Mouse (Mus musculus) monocyte, adult 5-6 weeks (primary cell): ENCODE data around the gene Coro2a. TPM values are rescaled to one million over a fixed set of nuclear protein-coding genes. Genes with fewer than 3 reads are reported as not detected.
A peak's percentile ranks its signal among the peaks of the same experiment; 100 is the strongest.

Experiments
- ATAC-seq: fragments of 153-309, 156-312 bp; replicated peaks from 2 replicates; pipeline ENCODE4 v1.8.0; 2017; ENCODE audit warnings: mild to moderate bottlenecking; ENCODE audit not compliant: low TSS enrichment, insufficient number of reproducible peaks, severe bottlenecking, poor library complexity, low FRiP score
- total RNA-seq: library from RNA; stranded (forward); fragments of 200-1000, 200-491, 200-594 nt; gene quantifications from 3 replicates; pipeline ENCODE4 v1.2.3, GENCODE M21; 2017

Gene Coro2a
- total RNA-seq, 1 experiment from 2014 or later = 29.6 TPM

DNA sequence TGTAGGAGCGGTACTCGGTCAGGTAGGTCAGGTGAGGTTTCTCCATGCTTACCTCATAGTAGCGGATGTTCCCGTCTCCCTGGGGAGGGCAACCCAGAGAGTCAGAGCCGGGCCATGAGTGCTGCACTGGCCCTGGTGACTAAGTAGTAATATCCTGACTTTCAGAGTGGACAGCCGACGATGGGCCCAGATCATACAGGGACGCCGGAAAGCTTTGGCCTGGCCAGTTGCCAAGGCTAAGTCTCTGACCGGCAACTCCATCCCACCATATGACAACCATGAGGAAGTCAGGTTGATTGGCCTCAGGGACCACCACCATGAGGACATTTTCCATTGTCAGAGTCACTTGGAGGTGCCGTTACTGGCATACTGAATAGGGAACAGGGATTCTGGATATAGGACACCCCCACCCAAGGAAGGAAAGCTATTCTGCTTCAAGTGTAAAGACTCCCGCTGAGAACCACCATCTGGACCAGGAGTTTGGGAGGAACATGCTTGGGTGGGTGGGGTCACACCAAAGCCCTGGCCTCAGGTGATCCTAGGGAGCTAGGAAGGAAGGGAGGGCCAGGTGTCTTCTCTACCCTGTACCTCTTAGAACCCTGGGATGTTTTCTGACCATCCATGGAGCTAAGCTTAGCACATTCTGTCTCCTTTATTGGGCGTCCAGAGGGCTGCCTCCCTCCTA is 58.5 kb downstream of the Coro2a start:
- no peak for ATAC-seq

DNA sequence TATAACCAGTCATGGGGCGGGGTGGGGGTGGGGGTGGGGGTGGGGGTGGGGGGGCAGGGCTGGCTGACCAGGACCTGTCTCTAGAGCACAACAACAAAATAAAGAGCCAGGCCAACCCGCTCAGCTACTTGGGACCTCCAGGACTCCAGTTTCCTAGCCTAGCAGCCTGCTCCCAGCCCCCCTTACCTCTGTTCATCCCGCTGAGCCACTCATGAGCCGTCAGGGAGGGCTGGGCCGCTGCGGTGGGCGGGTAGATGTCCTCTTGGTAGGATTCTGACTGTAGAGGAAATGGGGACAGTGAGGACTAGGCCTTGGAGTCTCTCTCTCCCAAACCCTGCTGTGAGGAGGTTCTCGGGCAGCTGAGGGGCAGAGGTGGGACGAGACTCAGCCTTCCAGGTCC is 60.3 kb downstream of the Coro2a start:
- no peak for ATAC-seq

DNA sequence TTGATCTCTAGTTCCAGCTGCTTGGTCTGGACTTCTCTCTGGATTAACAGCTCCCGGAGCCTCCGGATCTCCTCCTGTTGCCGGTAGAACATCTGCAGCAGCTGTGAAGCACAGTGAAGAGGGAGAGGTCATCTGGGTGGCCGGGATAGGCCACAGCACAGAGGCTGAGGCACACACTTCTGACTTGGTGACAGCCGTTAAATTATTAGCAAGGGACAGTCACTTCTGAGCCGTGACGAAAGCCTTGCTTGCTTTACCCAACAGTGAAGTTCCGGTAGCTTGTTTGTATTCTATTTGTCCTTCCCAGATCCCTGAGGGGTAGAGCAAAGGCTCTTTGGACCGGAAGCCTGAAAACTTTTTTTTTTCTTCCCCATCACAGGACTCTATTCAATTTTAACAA is 62.8 kb downstream of the Coro2a start:
- ATAC-seq = no peak

DNA sequence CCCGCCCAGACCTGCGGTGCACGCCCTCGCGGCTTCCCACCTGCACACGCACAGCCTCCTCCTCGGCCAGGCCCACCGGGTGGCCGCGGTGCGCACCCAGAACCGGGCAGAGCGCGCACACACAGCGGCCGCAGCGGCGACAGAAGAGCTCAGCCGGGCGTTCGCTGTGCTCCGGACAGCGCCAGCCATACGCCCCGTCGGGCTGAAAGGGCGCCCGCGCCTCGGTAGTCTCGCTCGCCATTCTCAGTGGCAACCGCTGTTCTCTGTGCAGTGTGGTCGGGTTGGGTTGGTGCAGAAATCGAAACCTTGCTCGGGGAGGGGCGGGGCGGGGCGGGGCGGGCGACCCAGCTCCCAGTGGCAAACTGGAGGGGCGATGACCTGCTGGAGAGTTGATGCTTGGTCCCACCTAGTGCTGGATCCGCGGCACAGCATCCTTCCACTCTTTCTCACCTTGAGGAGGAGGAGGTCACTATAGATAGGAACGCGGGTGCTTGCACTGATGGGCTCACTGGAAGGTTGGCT is 66.1 kb downstream of the Coro2a start, which contains the start of gene Trim14:
Trim14 (minus strand) TSS at position 302 of the 522 bp plus-strand sequence.
- peak; percentile 51 for ATAC-seq

DNA sequence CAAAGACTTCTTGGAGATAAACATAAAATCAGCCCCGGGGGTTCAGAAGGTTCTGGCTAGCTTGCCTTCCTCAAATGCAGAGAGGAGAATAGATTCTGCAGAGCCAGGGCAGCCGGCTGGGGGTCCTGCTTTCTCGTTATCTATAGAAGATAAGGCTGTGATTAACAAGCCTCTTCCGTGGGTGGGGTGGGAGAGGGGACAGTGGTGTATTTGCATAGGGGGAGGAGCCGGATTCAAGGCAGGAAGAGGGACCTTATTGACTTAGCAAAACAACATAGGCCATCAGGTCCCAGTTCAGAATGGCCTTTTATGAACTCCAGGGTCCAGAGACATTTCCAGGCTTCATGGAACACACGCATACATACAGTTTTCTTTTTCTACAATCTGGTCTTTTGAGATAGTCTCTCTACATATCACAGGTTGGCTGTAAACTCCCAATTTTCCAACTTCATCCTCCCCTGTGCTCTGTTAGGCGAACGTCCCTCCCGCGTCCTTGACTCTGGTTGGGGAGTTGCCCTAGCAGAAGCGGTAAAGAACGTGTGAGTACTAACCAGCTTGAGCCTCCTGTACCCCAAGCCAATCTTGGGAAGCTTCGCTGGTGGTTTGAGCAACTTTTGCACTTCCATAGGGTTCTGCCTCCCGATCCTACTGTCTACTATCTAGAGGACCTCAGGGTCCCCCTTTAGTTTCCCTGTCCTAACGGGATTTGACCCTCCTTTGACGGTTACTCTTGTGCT is 66.7 kb downstream of the Coro2a start:
- no peak; the same call in 1 of the 2 replicates for ATAC-seq

DNA sequence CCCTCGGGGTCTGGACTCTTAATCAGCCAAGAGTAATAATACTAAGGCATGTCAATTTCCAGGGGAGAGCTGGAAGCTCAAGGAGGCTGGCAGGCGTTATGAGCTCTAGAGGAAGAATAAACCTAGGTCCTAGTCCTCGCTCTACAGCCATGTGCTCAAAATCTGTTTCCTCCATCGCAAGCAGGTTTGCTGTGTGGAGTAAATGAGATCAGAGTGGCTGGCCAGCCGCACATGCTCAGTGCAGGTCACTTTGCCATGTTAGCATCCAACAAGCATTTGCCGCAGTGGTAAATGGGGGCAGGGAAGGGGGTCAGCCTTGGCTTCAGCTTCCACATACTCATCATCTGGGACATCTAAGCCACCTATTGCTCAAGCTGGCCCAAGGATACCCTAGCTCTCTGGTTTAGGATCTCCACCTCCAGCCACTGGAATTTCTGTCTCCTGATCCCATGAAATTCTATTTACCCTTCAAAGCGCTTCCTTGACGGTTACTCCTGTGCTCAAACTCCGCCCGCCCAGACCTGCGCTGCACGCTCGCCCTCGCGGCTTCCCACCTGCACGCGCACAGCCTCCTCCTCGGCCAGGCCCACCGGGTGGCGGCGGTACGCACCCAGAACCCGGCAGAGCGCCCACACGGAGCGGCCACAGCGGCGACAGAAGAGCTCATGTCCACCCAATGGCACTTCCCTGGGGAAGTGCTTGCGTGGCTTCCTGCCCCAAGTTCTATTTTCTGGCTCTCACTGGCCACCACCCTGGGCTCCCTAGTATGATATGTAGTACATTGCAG is 67.9 kb downstream of the Coro2a start:
- peak; percentile 6; the same call in 1 of the 2 replicates for ATAC-seq

DNA sequence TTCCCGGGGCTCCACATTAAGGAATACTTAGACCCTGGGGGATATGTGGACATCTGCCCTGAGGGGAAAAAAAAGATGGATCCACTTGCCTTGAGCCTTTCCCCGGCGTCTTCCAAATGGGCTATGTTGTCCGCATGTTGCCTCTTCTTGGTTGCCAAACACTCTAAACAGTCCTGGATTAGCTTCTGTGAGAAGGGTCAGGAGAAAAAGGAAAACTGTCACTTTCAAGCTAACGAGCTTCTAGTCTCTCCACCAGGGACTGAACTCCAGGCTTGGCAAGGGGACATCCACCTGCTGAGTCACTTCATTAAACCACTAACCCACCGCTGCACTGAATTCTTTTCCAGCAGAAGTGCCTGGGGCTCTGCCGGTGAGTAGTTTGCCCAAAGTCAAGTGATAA is 69.1 kb downstream of the Coro2a start:
- ATAC-seq = no peak

DNA sequence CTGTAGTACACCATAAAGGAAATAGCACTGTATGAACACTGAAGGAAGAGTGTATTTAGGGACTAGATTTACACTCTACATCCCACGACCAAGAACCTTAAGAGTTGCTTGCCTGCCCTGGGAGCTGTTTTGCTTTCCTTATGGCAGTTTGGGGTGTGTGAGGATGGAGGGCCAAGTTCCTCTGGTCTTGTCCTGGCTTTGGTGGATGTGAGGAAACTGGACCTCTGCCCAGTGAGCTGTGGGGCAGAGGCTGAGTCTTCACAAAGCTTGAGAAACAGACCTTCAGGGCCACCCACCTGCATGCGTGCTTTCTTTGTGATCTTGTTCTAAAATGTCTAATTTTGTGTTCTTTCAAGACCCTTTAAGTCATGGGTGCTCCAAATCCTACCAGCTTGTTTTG is 69.5 kb downstream of the Coro2a start:
- no peak for ATAC-seq

DNA sequence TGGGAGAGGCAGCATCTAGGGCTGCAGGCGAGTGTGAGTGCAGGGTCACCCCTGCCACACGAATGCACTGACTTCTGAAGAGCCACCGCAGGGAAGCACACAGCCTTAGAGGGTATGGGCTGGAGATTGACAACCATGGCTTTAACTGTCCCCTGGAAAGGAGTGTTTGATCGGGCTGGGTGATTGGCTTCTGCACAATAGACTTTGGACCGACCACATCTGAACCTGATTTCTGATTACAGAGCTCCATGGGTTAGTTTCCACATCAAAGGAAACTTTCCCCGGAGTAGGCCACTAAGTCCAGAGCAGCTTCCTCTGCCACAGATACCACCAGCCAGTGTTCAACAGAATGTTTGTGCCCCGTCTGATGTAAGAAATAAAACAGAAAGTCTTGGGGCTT is 72.3 kb downstream of the Coro2a start:
- no peak for ATAC-seq

DNA sequence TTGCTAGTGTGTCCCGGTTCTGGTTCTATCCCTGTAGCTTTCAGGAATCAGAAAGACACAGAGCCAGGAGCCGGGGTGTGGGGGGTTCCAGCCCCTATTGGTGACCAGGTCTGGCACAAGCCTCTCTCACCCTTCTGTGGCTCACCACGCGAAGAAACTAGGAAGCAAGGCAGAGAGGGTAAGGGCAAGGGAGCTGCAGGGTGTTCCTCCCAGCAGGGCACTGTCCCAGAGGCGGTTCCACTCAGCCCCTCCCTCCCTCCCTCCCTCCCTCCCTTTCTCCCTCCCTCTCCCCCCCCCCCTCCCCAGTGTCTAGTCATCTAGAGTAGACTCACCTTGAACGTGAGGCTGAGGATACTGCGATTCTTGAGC is 74.5 kb downstream of the Coro2a start:
- ATAC-seq = peak; percentile 79

DNA sequence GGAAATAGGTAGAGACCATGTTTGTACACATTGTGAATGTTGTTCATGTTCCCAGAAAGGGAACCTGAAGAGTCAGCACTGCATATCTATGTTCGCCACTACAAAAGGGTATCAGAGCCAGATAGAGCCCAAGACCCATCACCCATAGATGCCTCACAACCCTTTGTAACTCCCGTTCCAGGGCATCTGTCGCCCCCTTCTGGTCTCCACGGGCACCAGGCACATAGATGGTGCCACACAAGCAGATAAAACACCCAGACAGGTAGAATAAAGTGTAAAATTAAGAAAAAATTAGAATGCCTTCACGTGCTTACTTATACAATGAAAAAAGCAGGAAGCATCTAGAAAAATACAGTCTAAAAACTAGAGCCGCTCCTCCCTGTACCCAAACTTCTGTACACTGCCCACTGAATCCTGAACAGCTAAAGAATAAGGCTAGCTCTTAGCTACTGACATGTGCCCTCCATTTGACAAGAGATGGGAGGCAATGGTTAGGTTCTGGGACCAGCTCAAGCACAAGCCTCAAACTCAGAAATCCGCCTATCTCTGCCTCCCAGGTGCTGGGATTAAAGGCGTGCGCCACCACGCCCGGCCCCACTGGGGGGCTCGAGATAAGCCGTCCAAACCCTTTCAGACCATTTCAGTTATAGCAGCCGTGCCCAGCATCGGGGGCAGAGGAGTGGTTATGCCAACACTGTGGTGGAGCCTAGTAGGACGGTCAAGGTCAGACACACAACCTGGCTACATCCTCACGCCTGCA is 75.0 kb downstream of the Coro2a start:
- 0 out of 2 replicates have a peak, but pooled peaks have one; percentile 18 for ATAC-seq

DNA sequence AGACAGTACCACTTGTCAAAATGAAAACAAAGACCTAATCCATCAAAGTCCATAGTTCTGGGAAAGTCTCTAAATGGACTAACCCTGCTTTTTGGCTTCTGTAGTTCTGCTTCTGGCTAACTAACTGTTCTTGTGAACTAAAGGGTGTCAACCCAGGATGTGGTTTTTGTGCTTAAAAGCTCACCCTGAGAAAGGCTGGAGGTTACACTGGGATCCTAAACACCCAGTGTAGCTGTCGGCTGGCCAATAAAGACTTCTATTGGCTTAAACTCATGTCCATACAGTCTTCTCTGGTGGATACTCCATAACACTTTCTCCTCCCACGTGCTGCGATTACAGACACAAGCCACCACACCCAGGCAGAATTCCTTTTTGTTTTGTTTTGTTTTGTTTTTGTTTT is 75.8 kb downstream of the Coro2a start:
- ATAC-seq = no peak

DNA sequence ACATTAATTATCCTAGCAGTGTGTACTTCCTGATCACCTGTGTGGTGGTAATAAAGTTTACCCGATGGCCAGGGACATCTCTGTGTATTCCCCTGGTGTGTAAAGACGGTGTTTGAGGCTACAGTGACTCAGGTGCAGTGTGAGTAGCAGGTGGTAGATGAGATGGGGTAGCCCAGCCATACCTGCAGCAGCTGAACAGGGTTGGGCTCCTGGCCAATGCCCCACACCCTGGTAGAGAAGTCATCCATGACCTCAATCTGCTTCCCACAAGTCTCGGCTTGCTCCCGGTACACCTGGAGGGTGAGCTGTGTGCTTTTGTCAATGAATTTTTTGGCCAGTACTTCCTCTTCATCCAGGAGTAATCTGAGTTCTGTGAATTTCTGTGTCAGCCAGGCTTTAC is 78.7 kb downstream of the Coro2a start:
- no peak for ATAC-seq

DNA sequence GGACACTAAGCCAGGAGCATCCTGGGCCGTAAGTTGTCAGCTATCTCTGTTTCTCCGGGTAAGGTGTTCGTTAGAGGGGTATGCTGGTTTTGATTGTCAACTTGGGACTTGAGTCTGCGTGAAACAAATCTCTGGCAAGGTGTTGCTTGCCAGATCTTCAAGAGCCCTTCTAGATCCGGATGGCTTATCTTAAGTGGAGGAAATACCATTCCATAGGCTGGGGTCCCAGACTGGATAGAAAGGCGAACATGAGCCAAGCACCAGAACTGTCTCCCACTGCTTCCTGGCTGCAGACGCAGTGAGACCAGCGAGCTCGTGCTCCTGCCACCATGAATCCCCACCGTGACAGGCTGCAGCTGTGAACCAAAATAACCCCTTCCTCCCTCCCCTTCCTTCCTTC is 80.5 kb downstream of the Coro2a start:
- no peak for ATAC-seq

DNA sequence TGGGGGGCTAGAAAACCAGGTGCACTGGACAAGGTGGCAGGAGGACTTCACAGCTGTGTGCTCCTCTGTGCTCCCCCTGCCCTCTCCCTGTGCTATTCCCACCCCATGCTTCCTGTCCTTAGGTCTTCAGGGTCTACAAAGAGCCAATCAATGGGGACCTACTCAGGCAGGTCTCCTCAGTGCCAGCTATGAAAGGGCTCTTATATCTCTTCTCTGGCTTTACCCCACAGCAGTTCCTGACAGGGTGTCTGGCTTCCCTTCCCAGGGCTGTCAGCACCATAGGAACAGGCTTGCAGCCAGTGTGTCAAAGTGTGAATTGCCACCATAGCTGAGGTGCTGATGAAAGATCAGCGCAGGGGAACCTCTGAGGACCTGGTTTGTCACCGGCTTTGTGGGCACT is 81.5 kb downstream of the Coro2a start:
- ATAC-seq = no peak

DNA sequence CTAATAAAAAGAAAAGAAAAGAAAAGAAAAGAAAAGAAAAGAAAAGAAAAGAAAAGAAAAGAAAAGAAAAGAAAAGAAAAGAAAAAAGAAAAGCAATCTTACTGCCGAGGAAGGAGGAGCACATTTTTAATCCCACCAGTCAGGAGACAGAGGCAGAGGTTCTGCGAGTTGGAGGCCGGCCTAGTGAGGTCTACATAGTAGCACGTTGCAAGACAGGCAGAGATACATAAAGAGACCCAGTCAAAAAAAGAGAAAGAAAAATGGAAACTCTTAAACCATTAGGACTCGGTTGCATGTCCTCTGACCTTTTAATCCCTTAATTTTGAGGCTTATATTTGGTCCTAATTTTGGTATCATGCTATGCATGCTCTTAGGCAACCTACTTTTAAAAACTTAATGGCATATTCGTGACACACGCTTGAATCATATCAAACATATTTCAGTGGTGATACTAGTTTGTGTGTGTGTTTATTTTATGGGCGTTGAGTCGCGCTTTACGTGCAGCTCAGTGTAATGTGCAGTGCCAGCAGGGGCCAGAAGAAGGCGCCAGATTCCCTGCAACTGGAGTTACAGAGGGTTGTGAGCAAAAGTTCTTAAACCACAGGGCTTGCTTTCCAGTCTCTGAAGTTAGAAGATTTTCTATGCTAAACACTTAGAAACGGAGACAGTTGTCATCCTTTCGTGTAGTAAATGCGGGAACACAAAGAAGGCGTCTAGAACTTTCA is 94.1 kb downstream of the Coro2a start:
- ATAC-seq = peak; percentile 68

DNA sequence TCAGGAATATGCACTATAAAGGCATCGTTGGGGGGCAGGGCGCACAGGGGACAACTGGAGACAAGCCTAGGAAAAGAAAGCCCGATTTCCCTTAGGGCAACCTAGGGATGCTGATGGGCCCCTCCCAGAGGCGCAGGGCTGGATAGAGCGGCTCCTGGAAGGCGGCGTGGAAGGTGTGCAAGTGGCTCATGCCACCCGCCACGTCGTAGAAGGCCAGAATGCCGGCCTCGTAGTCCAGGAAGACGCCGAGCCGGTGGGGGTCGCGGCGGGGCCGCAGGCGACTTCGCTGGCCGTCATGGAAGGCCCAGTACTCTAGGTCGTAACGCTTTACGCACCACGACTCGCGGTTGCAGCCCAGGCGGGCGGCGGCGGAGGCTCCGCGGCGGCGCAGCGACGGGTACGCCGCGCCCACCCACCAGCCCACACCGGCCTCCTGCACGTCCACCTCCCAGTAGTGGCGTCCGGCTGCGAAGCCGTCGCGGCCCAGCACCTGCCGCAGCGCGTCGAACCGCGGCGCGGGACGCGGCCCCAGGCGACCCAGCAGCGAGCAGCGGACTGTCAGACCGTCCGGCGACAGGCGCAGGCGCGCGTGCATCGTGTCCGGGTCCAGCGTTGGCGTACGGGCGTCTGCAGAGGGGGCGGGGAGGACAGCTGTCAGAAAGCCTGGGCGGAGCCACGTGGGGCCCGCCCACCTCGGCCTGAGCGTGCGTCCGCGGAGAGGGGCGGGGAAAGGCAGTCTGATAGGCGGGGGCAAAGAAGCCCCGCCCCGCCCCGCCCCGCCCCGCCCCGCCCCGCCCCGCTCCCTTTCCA is 95.0 kb downstream of the Coro2a start:
- peak; percentile 90 for ATAC-seq
